Mouse (Mus musculus): ENCODE results near the gene Hhat. TPM values are rescaled to one million over a fixed set of nuclear protein-coding genes. Genes with fewer than 3 reads are reported as not detected.

Gene Hhat
- polyA plus RNA-seq, 1 experiment from 2014 or later = 4.8 TPM

- ATAC-seq = no peak
- no peaks in the 10 kb centered on the region for H3K9me3 ChIP-seq (ENCODE audit: control insufficient read depth)
- 44% methylated on average over 4 of the region's 4 CpGs for WGBS
- H3K4me2 ChIP-seq (replicated peaks; ENCODE audit: low read depth) = no peak overlapping the region
- no peak overlapping the region for H3K27ac ChIP-seq (ENCODE audit: low read depth, low read length)
- H3K4me1 ChIP-seq (replicated peaks; ENCODE audit: control insufficient read depth, insufficient read depth, low read length) = no peaks in the 10 kb centered on the region
- H3K9ac ChIP-seq (ENCODE audit: low read depth, low read length) = no peak overlapping the region
- no peak for TF ChIP-seq CTCF (IDR thresholded peaks at IDR 0.05; ENCODE audit: low read depth)
- H3K4me3 ChIP-seq (ENCODE audit: low read depth, low read length) = no peak overlapping the region
- H3K36me3 ChIP-seq (ENCODE audit: control insufficient read depth, insufficient read depth) = no peaks in the 10 kb centered on the region
- no peaks in the 10 kb centered on the region for H3K27me3 ChIP-seq (replicated peaks; ENCODE audit: control insufficient read depth, insufficient read depth, low read length)
These were observed 298.7 kb downstream of the Hhat start for GRCm38 (mm10) chr1:192472366-192472765.

- no peaks in the 10 kb centered on the region for H3K27me3 ChIP-seq (replicated peaks; ENCODE audit: control insufficient read depth, insufficient read depth, low read length)
- TF ChIP-seq CTCF (IDR thresholded peaks at IDR 0.05; ENCODE audit: low read depth) = no peak
- 78% methylated on average over 4 of the region's 4 CpGs for WGBS
These were observed 307.3 kb downstream of the Hhat start for GRCm38 (mm10) chr1:192463732-192464131.

GRCm38 (mm10) chr1:192457526-192458206 is 313.4 kb downstream of the Hhat start:
- 57% methylated on average over 6 of the region's 6 CpGs for WGBS
- Histone ChIP-seq H3K4me2 (replicated peaks; ENCODE audit: low read depth) (no peak overlapping the region), H3K27ac (ENCODE audit: low read depth, low read length) (peak overlapping the region; percentile 78), H3K27me3 (replicated peaks; ENCODE audit: control insufficient read depth, insufficient read depth, low read length) (no peaks in the 10 kb centered on the region), H3K4me1 (replicated peaks; ENCODE audit: control insufficient read depth, insufficient read depth, low read length) (no peaks in the 10 kb centered on the region), H3K36me3 (ENCODE audit: control insufficient read depth, insufficient read depth) (no peaks in the 10 kb centered on the region), H3K4me3 (ENCODE audit: low read depth, low read length) (no peak overlapping the region), H3K9me3 (ENCODE audit: control insufficient read depth) (no peaks in the 10 kb centered on the region), H3K9ac (ENCODE audit: low read depth, low read length) (no peak overlapping the region)
- TF ChIP-seq CTCF (IDR thresholded peaks at IDR 0.05; ENCODE audit: low read depth) = peak; percentile 59
- peak; percentile 92 for ATAC-seq

More at GRCm38 (mm10) chr1:192463732-192464131, 307.3 kb downstream of the Hhat start:
- no peak for ATAC-seq
- Histone ChIP-seq H3K36me3 (ENCODE audit: control insufficient read depth, insufficient read depth) (no peaks in the 10 kb centered on the region), H3K4me2 (replicated peaks; ENCODE audit: low read depth) (no peak overlapping the region), H3K9ac (ENCODE audit: low read depth, low read length) (no peak overlapping the region), H3K4me3 (ENCODE audit: low read depth, low read length) (no peak overlapping the region), H3K27ac (ENCODE audit: low read depth, low read length) (no peak overlapping the region), H3K4me1 (replicated peaks; ENCODE audit: control insufficient read depth, insufficient read depth, low read length) (no peaks in the 10 kb centered on the region), H3K9me3 (ENCODE audit: control insufficient read depth) (no peaks in the 10 kb centered on the region)

- WGBS = 19% methylated on average over 3 of the region's 3 CpGs
- Histone ChIP-seq H3K9ac (ENCODE audit: low read depth, low read length) (no peak overlapping the region), H3K27me3 (replicated peaks; ENCODE audit: control insufficient read depth, insufficient read depth, low read length) (no peaks in the 10 kb centered on the region), H3K4me1 (replicated peaks; ENCODE audit: control insufficient read depth, insufficient read depth, low read length) (no peaks in the 10 kb centered on the region), H3K4me2 (replicated peaks; ENCODE audit: low read depth) (no peak overlapping the region), H3K27ac (ENCODE audit: low read depth, low read length) (peak overlapping the region; percentile 78), H3K9me3 (ENCODE audit: control insufficient read depth) (no peaks in the 10 kb centered on the region), H3K4me3 (ENCODE audit: low read depth, low read length) (no peak overlapping the region), H3K36me3 (ENCODE audit: control insufficient read depth, insufficient read depth) (no peaks in the 10 kb centered on the region)
- peak; percentile 58 for ATAC-seq
- TF ChIP-seq CTCF (IDR thresholded peaks at IDR 0.05; ENCODE audit: low read depth) = no peak
These were observed 314.0 kb downstream of the Hhat start for GRCm38 (mm10) chr1:192457037-192457436.

- no peaks in the 10 kb centered on the region for H3K9me3 ChIP-seq (ENCODE audit: control insufficient read depth)
- no peak overlapping the region for H3K9ac ChIP-seq (ENCODE audit: low read depth, low read length)
- H3K4me1 ChIP-seq (replicated peaks; ENCODE audit: control insufficient read depth, insufficient read depth, low read length) = no peaks in the 10 kb centered on the region
- 0 out of 2 replicates have a peak, but pooled peaks have one; percentile 28 for ATAC-seq
- TF ChIP-seq CTCF (IDR thresholded peaks at IDR 0.05; ENCODE audit: low read depth) = no peak
- no peaks in the 10 kb centered on the region for H3K27me3 ChIP-seq (replicated peaks; ENCODE audit: control insufficient read depth, insufficient read depth, low read length)
- no peak overlapping the region for H3K4me3 ChIP-seq (ENCODE audit: low read depth, low read length)
- peak overlapping the region; percentile 35 for H3K27ac ChIP-seq (ENCODE audit: low read depth, low read length)
- no peaks in the 10 kb centered on the region for H3K36me3 ChIP-seq (ENCODE audit: control insufficient read depth, insufficient read depth)
- H3K4me2 ChIP-seq (replicated peaks; ENCODE audit: low read depth) = no peak overlapping the region
- 58% methylated on average over 4 of the region's 4 CpGs for WGBS
These were observed 316.0 kb downstream of the Hhat start for GRCm38 (mm10) chr1:192454981-192455380.

- TF ChIP-seq CTCF (IDR thresholded peaks at IDR 0.05; ENCODE audit: low read depth) = no peak
- H3K27me3 ChIP-seq (replicated peaks; ENCODE audit: control insufficient read depth, insufficient read depth, low read length) = no peaks in the 10 kb centered on the region
- no peak overlapping the region for H3K4me3 ChIP-seq (ENCODE audit: low read depth, low read length)
- no peak overlapping the region for H3K4me2 ChIP-seq (replicated peaks; ENCODE audit: low read depth)
- no peaks in the 10 kb centered on the region for H3K36me3 ChIP-seq (ENCODE audit: control insufficient read depth, insufficient read depth)
- 41% methylated on average over 1 of the region's 1 CpGs for WGBS
- peak overlapping the region; percentile 35 for H3K27ac ChIP-seq (ENCODE audit: low read depth, low read length)
- no peak for ATAC-seq
- no peak overlapping the region for H3K9ac ChIP-seq (ENCODE audit: low read depth, low read length)
- H3K4me1 ChIP-seq (replicated peaks; ENCODE audit: control insufficient read depth, insufficient read depth, low read length) = no peaks in the 10 kb centered on the region
- H3K9me3 ChIP-seq (ENCODE audit: control insufficient read depth) = no peaks in the 10 kb centered on the region
These were observed 316.5 kb downstream of the Hhat start for GRCm38 (mm10) chr1:192454501-192454900.

All from intestine, postnatal 0 days (tissue).